8 mouse cellular contexts compared by ENCODE assay signal in genomic region chr3:96576005-96576658, GRCm38 (mm10). TPM values are rescaled to one million over a fixed set of nuclear protein-coding genes. Genes with fewer than 3 reads are reported as not detected.
DNase-seq lines count a peak whose midpoint lies in the region; ATAC-seq lines count a peak whose summit lies in the region.

No protein-coding gene starts in this region.

- peaks cover 15% of the 10 kb centered on the region for H3K4me1 ChIP-seq in limb, embryonic 11.5 days (ENCODE audit: control insufficient read depth, insufficient read depth, low read length)
- H3K4me1 ChIP-seq in midbrain, embryonic 12.5 days: peaks cover 16% of the 10 kb centered on the region

- no peak overlapping the region; the same call in 1 of the 2 replicates for H3K9ac ChIP-seq in limb, embryonic 11.5 days (ENCODE audit: low read length)
- H3K9ac ChIP-seq in midbrain, embryonic 12.5 days (replicated peaks): no peak overlapping the region

- no peaks in the 10 kb centered on the region for H3K27me3 ChIP-seq in limb, embryonic 11.5 days (ENCODE audit: control insufficient read depth, insufficient read depth, low read length)
- H3K27me3 ChIP-seq in midbrain, embryonic 12.5 days: peaks cover 1% of the 10 kb centered on the region; the same call in 1 of the 2 replicates

- H3K4me3 ChIP-seq in limb, embryonic 11.5 days (ENCODE audit: low read depth, low read length): 0 out of 2 replicates have a peak overlapping the region, but pooled peaks have one; percentile 10
- no peak overlapping the region for H3K4me3 ChIP-seq in midbrain, embryonic 12.5 days

- H3K27ac ChIP-seq in limb, embryonic 11.5 days (replicated peaks; ENCODE audit: low read depth, low read length): peak overlapping the region; percentile 56; the same call in 1 of the 2 replicates
- H3K27ac ChIP-seq in midbrain, embryonic 12.5 days (replicated peaks): peak overlapping the region; percentile 52; the same call in 1 of the 2 replicates

- no peaks in the 10 kb centered on the region for H3K9me3 ChIP-seq in limb, embryonic 11.5 days (ENCODE audit: control insufficient read depth, low read length)
- no peaks in the 10 kb centered on the region for H3K9me3 ChIP-seq in midbrain, embryonic 12.5 days

- intact Hi-C loops in heart, postnatal 14 days (cut with DNase I): loop anchor here (1.0 kb wide), 1 partner anchor 19 kb away; the partner anchor contains the start of gene Txnip

- ATAC-seq in limb, embryonic 11.5 days (ENCODE audit: insufficient number of reproducible peaks, low FRiP score, low TSS enrichment, low read depth): no peak
- ATAC-seq in midbrain, embryonic 12.5 days (ENCODE audit: low FRiP score, low read depth): no peak; the same call in 1 of the 2 replicates

- H3K4me2 ChIP-seq in limb, embryonic 11.5 days (ENCODE audit: low read depth, severe bottlenecking): peak overlapping the region; percentile 18
- H3K4me2 ChIP-seq in midbrain, embryonic 12.5 days (replicated peaks): peak overlapping the region; percentile 40

- WGBS in limb, embryonic 11.5 days: 50% methylated on average over 14 of the region's 14 CpGs
- 73% methylated on average over 14 of the region's 14 CpGs for WGBS in midbrain, embryonic 12.5 days

- DNase-seq in urinary bladder, postnatal 14 days (ENCODE audit: low spot score): peak; percentile 80
- no peak for DNase-seq in urinary bladder, adult 2 months (ENCODE audit: low spot score)
- DNase-seq in fibroblast of lung, adult 2 months (ENCODE audit: low read depth): peak; percentile 82
- peak; percentile 76 to 77 for DNase-seq in heart, postnatal 14 days
- DNase-seq in limb, embryonic 11.5 days (ENCODE audit: low spot score): peak; percentile 51
- no peak for DNase-seq in layer of hippocampus, adult 9-11 months
- DNase-seq in natural killer cell, adult 2 months (ENCODE audit: low spot score in 2 of 2): no peak

- no peaks in the 10 kb centered on the region for H3K36me3 ChIP-seq in limb, embryonic 11.5 days (ENCODE audit: control insufficient read depth, insufficient read depth, low read length)
- no peaks in the 10 kb centered on the region for H3K36me3 ChIP-seq in midbrain, embryonic 12.5 days

RNA-seq across cellular contexts. Expression of gene Gm16253, which starts 0.7 kb away (rescaled TPM):
- polyA plus RNA-seq in urinary bladder, adult 2 months (2012; rRNA removed): not detected in 2 replicates
- 1 to 10 TPM; 3.7 to 4.5 TPM for total RNA-seq in heart, postnatal 14 days (2021)
- polyA plus RNA-seq in limb, embryonic 11.5 days (2014; fragmentation: Nextera tagmentation; extraction: Ambion mirVana): 0.69 and 1.0 TPM in 2 replicates
- 1.6 and 2.0 TPM in 2 replicates for polyA plus RNA-seq in midbrain, embryonic 12.5 days (2016; fragmentation: Nextera tagmentation; extraction: Ambion mirVana)

RNA-seq across cellular contexts. Expression of gene Polr3gl, which starts 17.8 kb away (rescaled TPM):
- 44.4 and 59.0 TPM in 2 replicates for polyA plus RNA-seq in urinary bladder, adult 2 months (2012; rRNA removed)
- total RNA-seq in heart, postnatal 14 days (2021): 10 to 100 TPM; 21.8 to 25.3 TPM
- polyA plus RNA-seq in limb, embryonic 11.5 days (2014; fragmentation: Nextera tagmentation; extraction: Ambion mirVana): 18.8 and 22.8 TPM in 2 replicates
- polyA plus RNA-seq in midbrain, embryonic 12.5 days (2016; fragmentation: Nextera tagmentation; extraction: Ambion mirVana): 35.8 and 44.3 TPM in 2 replicates

RNA-seq across cellular contexts. Expression of gene Txnip, which starts 18.4 kb away (rescaled TPM):
- 712 and 742 TPM in 2 replicates for polyA plus RNA-seq in urinary bladder, adult 2 months (2012; rRNA removed)
- total RNA-seq in heart, postnatal 14 days (2021): 100 to 1,000 TPM; 512 to 552 TPM
- polyA plus RNA-seq in limb, embryonic 11.5 days (2014; fragmentation: Nextera tagmentation; extraction: Ambion mirVana): 54.4 and 57.9 TPM in 2 replicates
- 52.7 and 53.6 TPM in 2 replicates for polyA plus RNA-seq in midbrain, embryonic 12.5 days (2016; fragmentation: Nextera tagmentation; extraction: Ambion mirVana)

RNA-seq across cellular contexts. Expression of gene Ankrd34a, which starts 20.3 kb away (rescaled TPM):
- 0.70 and 1.1 TPM in 2 replicates for polyA plus RNA-seq in urinary bladder, adult 2 months (2012; rRNA removed)
- total RNA-seq in heart, postnatal 14 days (2021): 1 to 10 TPM; 1.3 to 1.8 TPM
- 1.5 and 1.7 TPM in 2 replicates for polyA plus RNA-seq in limb, embryonic 11.5 days (2014; fragmentation: Nextera tagmentation; extraction: Ambion mirVana)
- 2.6 and 2.7 TPM in 2 replicates for polyA plus RNA-seq in midbrain, embryonic 12.5 days (2016; fragmentation: Nextera tagmentation; extraction: Ambion mirVana)

RNA-seq across cellular contexts. Expression of gene Lix1l, which starts 24.8 kb away (rescaled TPM):
- 57.6 and 66.0 TPM in 2 replicates for polyA plus RNA-seq in urinary bladder, adult 2 months (2012; rRNA removed)
- total RNA-seq in heart, postnatal 14 days (2021): 10 to 100 TPM; 28.3 to 28.6 TPM
- 5.7 and 6.4 TPM in 2 replicates for polyA plus RNA-seq in limb, embryonic 11.5 days (2014; fragmentation: Nextera tagmentation; extraction: Ambion mirVana)
- 5.6 and 6.8 TPM in 2 replicates for polyA plus RNA-seq in midbrain, embryonic 12.5 days (2016; fragmentation: Nextera tagmentation; extraction: Ambion mirVana)

Comparison
In these comparisons a context has a peak if more than half of its experiments do, and no peak if none do; other contexts are left out.
1. DNase-seq: peak in urinary bladder, postnatal 14 days (single experiment), fibroblast of lung, adult 2 months (single experiment), heart, postnatal 14 days (2 of 2) and limb, embryonic 11.5 days (single experiment); none in urinary bladder, adult 2 months (single experiment), layer of hippocampus, adult 9-11 months (single experiment) and natural killer cell, adult 2 months (0 of 2).
2. RNA of gene Txnip, which starts 18.4 kb away (polyA plus RNA-seq): 712 to 742 TPM in urinary bladder, adult 2 months; 54.4 to 57.9 TPM in limb, embryonic 11.5 days and 52.7 to 53.6 TPM in midbrain, embryonic 12.5 days; every median in the first group is over 10 times any median in the second.